Mouse (Mus musculus): ENCODE measurements at regions not wholly inside any gene's neighbourhood (a gene's known extent, or its start where the extent isn't known, plus 50 kb on each side); places are given as distances from the start of the nearest gene placed in this dataset.

DNA sequence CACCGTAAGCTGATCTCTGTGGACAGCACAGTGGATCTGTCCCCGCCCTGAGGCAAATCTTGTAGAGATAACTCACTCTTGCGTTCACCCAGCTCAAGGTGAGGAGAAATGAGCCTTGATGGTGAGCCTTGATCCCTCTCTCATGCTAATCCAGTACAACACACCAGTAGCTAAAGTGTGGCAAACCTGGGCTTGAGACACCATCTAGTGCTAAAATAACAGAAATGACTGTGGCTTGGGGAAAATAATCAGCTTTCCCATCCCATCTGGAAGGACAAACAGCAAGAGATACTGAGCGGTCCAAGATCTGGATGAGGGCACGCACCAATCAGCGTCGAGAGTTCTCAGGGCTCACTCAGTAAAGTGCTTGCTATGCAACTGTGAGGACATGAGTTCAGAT is 50.9 kb upstream of the Cbln4 start:
- 62% methylated on average over 7 of the region's 7 CpGs for WGBS (ENCODE audit: insufficient replicate concordance)
- H3K4me2 ChIP-seq = no peak overlapping the region
- peaks cover 48% of the 10 kb centered on the region for H3K9me3 ChIP-seq (replicated peaks)

GRCm38 (mm10) chr2:172103881-172104655 is 60.8 kb upstream of the Cbln4 start:
- Histone ChIP-seq H3K4me3 (no peak overlapping the region), H3K27ac (no peak overlapping the region), H3K27me3 (replicated peaks) (no peaks in the 10 kb centered on the region), H3K36me3 (no peaks in the 10 kb centered on the region), H3K9me3 (replicated peaks) (peaks cover 32% of the 10 kb centered on the region), H3K4me1 (no peaks in the 10 kb centered on the region), H3K4me2 (no peak overlapping the region), H3K9ac (no peak overlapping the region)
- ATAC-seq = no peak
- 68% methylated on average over 18 of the region's 18 CpGs for WGBS (ENCODE audit: insufficient replicate concordance)

More for the DNA sequence above, 50.9 kb upstream of the Cbln4 start:
- Histone ChIP-seq H3K4me1 (no peaks in the 10 kb centered on the region), H3K27me3 (replicated peaks) (no peaks in the 10 kb centered on the region), H3K36me3 (no peaks in the 10 kb centered on the region), H3K4me3 (no peak overlapping the region), H3K9ac (no peak overlapping the region), H3K27ac (no peak overlapping the region)
- no peak for ATAC-seq

DNA sequence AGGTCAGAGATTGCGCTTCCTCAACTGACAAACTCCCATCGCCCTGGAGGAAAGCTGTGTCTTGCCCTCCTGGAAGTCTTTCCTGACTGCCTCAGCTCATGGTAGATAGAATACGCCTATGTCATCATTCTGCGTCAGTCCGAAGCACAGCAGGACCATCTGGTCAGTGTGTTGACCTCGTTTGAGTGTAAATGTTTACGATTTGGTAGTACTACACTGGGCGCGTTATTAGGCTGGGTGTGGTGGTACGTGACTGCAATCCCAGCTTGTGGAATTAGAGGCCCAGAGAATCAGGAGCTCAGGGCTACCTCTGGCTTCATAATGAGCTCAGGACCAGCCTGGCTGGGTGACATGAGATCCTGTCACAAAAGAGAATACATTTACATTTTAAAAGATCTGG is 62.0 kb upstream of the Cbln4 start:
- no peaks in the 10 kb centered on the region for H3K27me3 ChIP-seq (replicated peaks)
- no peak overlapping the region for H3K4me3 ChIP-seq
- peaks cover 41% of the 10 kb centered on the region for H3K9me3 ChIP-seq (replicated peaks)
- no peak overlapping the region for H3K27ac ChIP-seq
- no peaks in the 10 kb centered on the region for H3K4me1 ChIP-seq
- no peak overlapping the region for H3K4me2 ChIP-seq
- 56% methylated on average over 10 of the region's 10 CpGs for WGBS (ENCODE audit: insufficient replicate concordance)
- H3K9ac ChIP-seq = no peak overlapping the region
- no peak for ATAC-seq
- no peaks in the 10 kb centered on the region for H3K36me3 ChIP-seq

GRCm38 (mm10) chr2:172110706-172111105 is 67.4 kb upstream of the Cbln4 start:
- H3K27ac ChIP-seq = no peak overlapping the region
- no peak overlapping the region for H3K4me3 ChIP-seq
- no peak for ATAC-seq
- H3K9me3 ChIP-seq (replicated peaks) = peaks cover 40% of the 10 kb centered on the region
- no peak overlapping the region for H3K9ac ChIP-seq
- no peak overlapping the region for H3K4me2 ChIP-seq
- H3K27me3 ChIP-seq (replicated peaks) = no peaks in the 10 kb centered on the region
- 34% methylated on average over 3 of the region's 3 CpGs for WGBS (ENCODE audit: insufficient replicate concordance)
- no peaks in the 10 kb centered on the region for H3K4me1 ChIP-seq
- no peaks in the 10 kb centered on the region for H3K36me3 ChIP-seq

DNA sequence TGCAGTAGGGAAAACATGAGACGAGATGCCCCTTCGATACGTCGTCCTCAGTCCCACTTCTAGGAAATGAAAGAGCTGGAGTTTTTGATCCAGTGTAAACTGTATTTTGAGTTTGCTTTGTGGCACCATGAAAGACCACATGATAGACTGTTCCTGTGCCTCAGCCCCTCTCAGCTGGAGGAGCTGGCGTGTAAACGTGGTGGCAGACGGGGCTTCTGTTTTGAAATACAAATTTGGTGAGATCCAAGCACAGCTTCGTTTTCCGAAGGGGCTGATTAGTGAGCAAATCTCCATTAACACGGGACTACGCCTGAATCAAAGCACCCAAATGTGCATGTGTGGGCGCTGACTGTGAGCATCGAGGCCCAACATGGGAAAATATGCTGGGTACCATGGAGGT is 70.4 kb upstream of the Cbln4 start:
- no peak overlapping the region for H3K4me3 ChIP-seq
- WGBS (ENCODE audit: insufficient replicate concordance) = 81% methylated on average over 13 of the region's 13 CpGs
- no peak for ATAC-seq
- H3K9me3 ChIP-seq (replicated peaks) = peaks cover 41% of the 10 kb centered on the region
- H3K27ac ChIP-seq = no peak overlapping the region
- H3K4me2 ChIP-seq = no peak overlapping the region
- no peaks in the 10 kb centered on the region for H3K36me3 ChIP-seq
- no peaks in the 10 kb centered on the region for H3K27me3 ChIP-seq (replicated peaks)
- no peak overlapping the region for H3K9ac ChIP-seq
- no peaks in the 10 kb centered on the region for H3K4me1 ChIP-seq

- Histone ChIP-seq H3K27me3 (replicated peaks) (no peaks in the 10 kb centered on the region), H3K9ac (no peak overlapping the region), H3K36me3 (no peaks in the 10 kb centered on the region), H3K4me2 (no peak overlapping the region), H3K4me3 (no peak overlapping the region), H3K9me3 (replicated peaks) (peaks cover 36% of the 10 kb centered on the region), H3K4me1 (no peaks in the 10 kb centered on the region), H3K27ac (no peak overlapping the region)
- WGBS (ENCODE audit: insufficient replicate concordance) = 73% methylated on average over 10 of the region's 10 CpGs
- ATAC-seq = no peak
These were observed 72.4 kb upstream of the Cbln4 start for GRCm38 (mm10) chr2:172115604-172116206.

DNA sequence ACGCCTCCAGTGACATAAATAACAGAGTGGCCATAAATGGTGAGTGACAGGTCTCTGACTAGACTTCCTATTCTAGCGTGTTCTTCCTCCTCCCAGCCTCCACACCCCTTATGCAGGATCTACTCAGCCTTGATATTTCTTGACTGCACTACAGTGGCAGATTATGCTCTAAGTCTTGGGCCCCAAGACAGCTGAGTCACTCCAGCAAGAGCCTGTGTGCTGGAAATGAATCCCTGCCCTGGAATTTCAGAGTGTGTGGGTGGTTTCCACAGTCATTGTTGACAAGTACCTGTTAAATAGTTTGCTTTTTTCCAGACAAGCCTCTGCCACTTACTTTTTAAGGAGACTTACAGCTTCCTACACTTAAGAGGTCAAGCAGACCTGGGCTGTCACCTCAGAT is 84.3 kb upstream of the Cbln4 start:
- ATAC-seq = no peak
- no peak overlapping the region for H3K4me3 ChIP-seq
- no peak overlapping the region for H3K27ac ChIP-seq
- H3K4me1 ChIP-seq = no peaks in the 10 kb centered on the region
- H3K9ac ChIP-seq = no peak overlapping the region
- no peak overlapping the region for H3K4me2 ChIP-seq
- H3K27me3 ChIP-seq (replicated peaks) = no peaks in the 10 kb centered on the region
- no peaks in the 10 kb centered on the region for H3K36me3 ChIP-seq
- 41% methylated on average over 2 of the region's 2 CpGs for whole genome bisulfite sequencing (ENCODE audit: insufficient replicate concordance)
- H3K9me3 ChIP-seq (replicated peaks) = peaks cover 22% of the 10 kb centered on the region

- Histone ChIP-seq H3K9ac (no peak overlapping the region), H3K4me2 (no peak overlapping the region), H3K27ac (no peak overlapping the region), H3K36me3 (no peaks in the 10 kb centered on the region), H3K9me3 (replicated peaks) (peaks cover 23% of the 10 kb centered on the region), H3K27me3 (replicated peaks) (no peaks in the 10 kb centered on the region), H3K4me1 (no peaks in the 10 kb centered on the region), H3K4me3 (no peak overlapping the region)
- WGBS (ENCODE audit: insufficient replicate concordance) = 26% methylated on average over 1 of the region's 1 CpGs
- no peak for ATAC-seq
These were observed 88.0 kb upstream of the Cbln4 start for GRCm38 (mm10) chr2:172131232-172131631.

- no peak overlapping the region for H3K9ac ChIP-seq
- H3K36me3 ChIP-seq = no peaks in the 10 kb centered on the region
- peaks cover 30% of the 10 kb centered on the region for H3K9me3 ChIP-seq (replicated peaks)
- H3K4me3 ChIP-seq = no peak overlapping the region
- H3K27ac ChIP-seq = no peak overlapping the region
- H3K27me3 ChIP-seq (replicated peaks) = no peaks in the 10 kb centered on the region
- WGBS (ENCODE audit: insufficient replicate concordance) = 63% methylated on average over 15 of the region's 15 CpGs
- no peak for ATAC-seq
- no peak overlapping the region for H3K4me2 ChIP-seq
- H3K4me1 ChIP-seq = no peaks in the 10 kb centered on the region
These were observed 89.5 kb upstream of the Cbln4 start for GRCm38 (mm10) chr2:172132623-172133332.

- no peak overlapping the region for H3K4me2 ChIP-seq
- H3K27me3 ChIP-seq (replicated peaks) = no peaks in the 10 kb centered on the region
- WGBS (ENCODE audit: insufficient replicate concordance) = 61% methylated on average over 6 of the region's 6 CpGs
- no peak overlapping the region for H3K9ac ChIP-seq
- ATAC-seq = no peak
- H3K27ac ChIP-seq = no peak overlapping the region
- no peaks in the 10 kb centered on the region for H3K36me3 ChIP-seq
- H3K4me3 ChIP-seq = no peak overlapping the region
- no peaks in the 10 kb centered on the region for H3K4me1 ChIP-seq
- peaks cover 53% of the 10 kb centered on the region for H3K9me3 ChIP-seq (replicated peaks)
These were observed 96.8 kb upstream of the Cbln4 start for GRCm38 (mm10) chr2:172140080-172140479.

GRCm38 (mm10) chr2:172143269-172143668 is 100.0 kb upstream of the Cbln4 start:
- Histone ChIP-seq H3K9ac (no peak overlapping the region), H3K9me3 (replicated peaks) (peaks cover 53% of the 10 kb centered on the region), H3K4me2 (no peak overlapping the region), H3K4me3 (no peak overlapping the region), H3K36me3 (no peaks in the 10 kb centered on the region), H3K27me3 (replicated peaks) (no peaks in the 10 kb centered on the region), H3K4me1 (no peaks in the 10 kb centered on the region), H3K27ac (no peak overlapping the region)
- ATAC-seq = no peak
- WGBS (ENCODE audit: insufficient replicate concordance) = 73% methylated on average over 9 of the region's 9 CpGs

DNA sequence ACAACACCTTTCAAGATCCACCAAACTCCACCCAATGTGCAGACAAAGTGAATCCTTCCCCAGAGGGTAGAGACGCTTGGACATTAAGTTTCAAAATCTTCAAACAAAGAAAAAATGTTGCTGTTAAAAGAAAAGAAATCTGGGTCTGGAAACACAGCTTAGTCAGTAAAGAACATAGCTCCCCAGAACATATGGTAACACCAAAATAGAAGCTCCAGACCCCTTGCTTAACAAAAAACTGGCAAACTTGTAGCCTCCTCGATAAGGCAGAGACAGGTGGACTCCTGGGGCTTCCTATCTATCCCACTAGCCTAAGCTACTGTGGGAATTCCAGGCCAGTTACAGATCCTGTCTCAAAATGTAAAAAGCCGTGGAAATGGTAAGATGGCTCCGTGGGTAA is 99.6 kb upstream of the Mc3r start:
- H3K4me3 ChIP-seq = no peak overlapping the region
- no peaks in the 10 kb centered on the region for H3K27me3 ChIP-seq (replicated peaks)
- H3K9me3 ChIP-seq (replicated peaks) = peaks cover 46% of the 10 kb centered on the region
- H3K4me1 ChIP-seq = no peaks in the 10 kb centered on the region
- H3K4me2 ChIP-seq = no peak overlapping the region
- no peak overlapping the region for H3K9ac ChIP-seq
- ATAC-seq = no peak
- WGBS (ENCODE audit: insufficient replicate concordance) = 58% methylated on average over 4 of the region's 4 CpGs
- no peaks in the 10 kb centered on the region for H3K36me3 ChIP-seq
- H3K27ac ChIP-seq = no peak overlapping the region
